20 mouse cellular contexts compared by ENCODE assay signal in the genomic region with DNA sequence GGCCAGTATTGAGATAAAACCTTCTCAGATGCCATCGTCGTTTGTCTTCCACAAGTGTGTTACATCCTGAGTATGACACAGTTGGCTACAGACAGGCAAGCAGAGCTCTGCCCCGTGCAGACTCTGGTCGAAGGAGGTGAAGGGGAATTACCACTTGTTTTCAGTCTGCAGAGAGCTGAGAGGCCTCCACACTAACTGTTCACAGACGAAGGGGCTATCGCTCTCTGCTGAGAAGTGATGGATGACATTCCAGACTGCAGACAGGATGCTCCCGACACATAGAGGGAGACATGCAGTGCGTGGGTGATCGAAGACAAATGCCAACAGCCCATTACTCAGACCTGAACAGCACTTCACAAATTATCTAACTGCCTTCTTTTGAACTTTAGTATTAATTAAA.
DNase-seq lines count a peak whose midpoint lies in the region; ATAC-seq and TF ChIP-seq lines count a peak whose summit lies in the region.
"Had no signal": no experiment of that assay in that cellular context is flagged by ENCODE, and none has a peak within 500 bp of the region (broad histone marks: within the 10 kb centered on the region; RNA-seq: fewer than 3 reads in every experiment).

No protein-coding gene starts in this region.

- peak overlapping the region; percentile 54 for H3K27ac ChIP-seq in heart, embryonic 13.5 days (replicated peaks)
- H3K27ac ChIP-seq in stomach, embryonic 14.5 days (ENCODE audit: low read length), result no peak overlapping the region
- no peak overlapping the region for H3K27ac ChIP-seq in stomach, postnatal 0 days (replicated peaks)
- H3K27ac ChIP-seq in midbrain, embryonic 10.5 days (replicated peaks), result no peak overlapping the region
- H3K27ac ChIP-seq: embryonic facial prominence, embryonic 13.5 days; forebrain, embryonic 12.5 days; heart, embryonic 15.5 days; hindbrain, embryonic 10.5 days; hindbrain, embryonic 14.5 days had no signal

- H3K4me1 ChIP-seq in heart, embryonic 13.5 days, result peaks cover 23% of the 10 kb centered on the region
- H3K4me1 ChIP-seq in stomach, embryonic 14.5 days (ENCODE audit: control insufficient read depth, insufficient read depth, low read length), result no peaks in the 10 kb centered on the region
- no peaks in the 10 kb centered on the region for H3K4me1 ChIP-seq in stomach, postnatal 0 days (replicated peaks; ENCODE audit: control insufficient read depth, insufficient read depth)
- no peaks in the 10 kb centered on the region for H3K4me1 ChIP-seq in midbrain, embryonic 10.5 days
- H3K4me1 ChIP-seq: embryonic facial prominence, embryonic 13.5 days; forebrain, embryonic 12.5 days; hindbrain, embryonic 10.5 days had no signal

- no peak for DNase-seq in heart, postnatal 36 days
- no peak for DNase-seq in stomach, postnatal 0 days (ENCODE audit: low spot score)
- DNase-seq in embryo, embryonic 10.5 days (ENCODE audit: low spot score), result peak; percentile 34
- no peak for DNase-seq in right cerebral cortex, postnatal 36 days (ENCODE audit: low spot score in 2 of 2)
- no peak for DNase-seq in midbrain, embryonic 10.5 days (ENCODE audit: low spot score)
- DNase-seq: adrenal gland, adult 2 months; adrenal gland, postnatal 25 days; cerebellum, adult 18-20 months; cerebellum, adult 9-11 months; cerebellum, postnatal 36 days; gastrocnemius, postnatal 10 days; heart, postnatal 14 days had no signal

- H3K4me3 ChIP-seq in heart, embryonic 13.5 days, result no peak overlapping the region
- H3K4me3 ChIP-seq in stomach, embryonic 14.5 days (ENCODE audit: low read depth, low read length), result no peak overlapping the region
- no peak overlapping the region for H3K4me3 ChIP-seq in stomach, postnatal 0 days (ENCODE audit: low read depth, low read length)
- H3K4me3 ChIP-seq in midbrain, embryonic 10.5 days, result no peak overlapping the region
- H3K4me3 ChIP-seq: embryonic facial prominence, embryonic 13.5 days; forebrain, embryonic 12.5 days; heart, embryonic 15.5 days; hindbrain, embryonic 10.5 days had no signal

- H3K36me3 ChIP-seq in heart, embryonic 13.5 days, result no peaks in the 10 kb centered on the region
- no peaks in the 10 kb centered on the region for H3K36me3 ChIP-seq in stomach, embryonic 14.5 days (ENCODE audit: control insufficient read depth, insufficient read depth, low read length)
- H3K36me3 ChIP-seq in stomach, postnatal 0 days (ENCODE audit: control insufficient read depth, insufficient read depth, low read length), result no peaks in the 10 kb centered on the region
- H3K36me3 ChIP-seq in midbrain, embryonic 10.5 days, result no peaks in the 10 kb centered on the region
- H3K36me3 ChIP-seq: embryonic facial prominence, embryonic 13.5 days; forebrain, embryonic 12.5 days; heart, embryonic 15.5 days; hindbrain, embryonic 10.5 days had no signal

- ATAC-seq in heart, embryonic 13.5 days (ENCODE audit: extremely low read depth, insufficient number of reproducible peaks, low FRiP score, low TSS enrichment), result no peak
- ATAC-seq in stomach, embryonic 14.5 days (ENCODE audit: insufficient number of reproducible peaks, insufficient read depth, low FRiP score, low read depth), result 0 out of 2 replicates have a peak, but pooled peaks have one; percentile 14
- no peak for ATAC-seq in stomach, postnatal 0 days (ENCODE audit: low FRiP score, low TSS enrichment)
- ATAC-seq: forebrain, embryonic 16.5 days had no signal

- 0 out of 2 replicates have a peak, but pooled peaks cover 2% of the 10 kb centered on the region for H3K27me3 ChIP-seq in heart, embryonic 13.5 days (replicated peaks)
- no peaks in the 10 kb centered on the region for H3K27me3 ChIP-seq in stomach, embryonic 14.5 days (ENCODE audit: control insufficient read depth, insufficient read depth, low read length)
- no peaks in the 10 kb centered on the region for H3K27me3 ChIP-seq in stomach, postnatal 0 days (ENCODE audit: control insufficient read depth, insufficient read depth, low read length)
- H3K27me3 ChIP-seq in midbrain, embryonic 10.5 days (ENCODE audit: low read depth, poor library complexity, severe bottlenecking), result no peaks in the 10 kb centered on the region
- H3K27me3 ChIP-seq: embryonic facial prominence, embryonic 13.5 days; forebrain, embryonic 12.5 days; heart, embryonic 15.5 days had no signal

- H3K9me3 ChIP-seq in heart, embryonic 13.5 days, result no peaks in the 10 kb centered on the region
- H3K9me3 ChIP-seq in stomach, embryonic 14.5 days (ENCODE audit: control insufficient read depth, low read depth, low read length), result no peaks in the 10 kb centered on the region
- H3K9me3 ChIP-seq in stomach, postnatal 0 days (ENCODE audit: control insufficient read depth, low read length), result no peaks in the 10 kb centered on the region
- no peaks in the 10 kb centered on the region for H3K9me3 ChIP-seq in midbrain, embryonic 10.5 days (replicated peaks)
- H3K9me3 ChIP-seq: embryonic facial prominence, embryonic 13.5 days; forebrain, embryonic 12.5 days; heart, embryonic 15.5 days; hindbrain, embryonic 10.5 days had no signal

- intact Hi-C loops in heart, postnatal 36 days (cut with DNase I), result no loop called here

- no peak overlapping the region for H3K9ac ChIP-seq in heart, embryonic 13.5 days
- H3K9ac ChIP-seq in stomach, embryonic 14.5 days (replicated peaks; ENCODE audit: low read depth, low read length), result no peak overlapping the region
- no peak overlapping the region for H3K9ac ChIP-seq in stomach, postnatal 0 days (ENCODE audit: low read length)
- H3K9ac ChIP-seq: embryonic facial prominence, embryonic 13.5 days; forebrain, embryonic 12.5 days; heart, embryonic 15.5 days; hindbrain, embryonic 14.5 days had no signal

- no peak for TF ChIP-seq EP300 in stomach, postnatal 0 days (optimal IDR thresholded peaks at IDR 0.05)

- WGBS in heart, embryonic 13.5 days, result 14% methylated on average over 9 of the region's 9 CpGs
- WGBS in stomach, embryonic 14.5 days, result 23% methylated on average over 9 of the region's 9 CpGs
- WGBS in stomach, postnatal 0 days, result 30% methylated on average over 9 of the region's 9 CpGs
- 88% methylated on average over 9 of the region's 9 CpGs for WGBS in midbrain, embryonic 10.5 days

- H3K4me2 ChIP-seq in heart, embryonic 13.5 days, result no peak overlapping the region
- no peak overlapping the region for H3K4me2 ChIP-seq in stomach, embryonic 14.5 days (replicated peaks; ENCODE audit: low read depth, low read length)
- H3K4me2 ChIP-seq in stomach, postnatal 0 days (replicated peaks; ENCODE audit: low read depth), result no peak overlapping the region
- H3K4me2 ChIP-seq: embryonic facial prominence, embryonic 13.5 days; forebrain, embryonic 12.5 days; heart, embryonic 15.5 days; hindbrain, embryonic 14.5 days had no signal

- no peak for TF ChIP-seq CTCF in stomach, postnatal 0 days (IDR thresholded peaks at IDR 0.05; ENCODE audit: low read depth)
